Mouse (Mus musculus) embryonic facial prominence, embryonic 14.5 days (tissue): ENCODE data around the gene Fam163a. TPM values are rescaled to one million over a fixed set of nuclear protein-coding genes. Genes with fewer than 3 reads are reported as not detected.
"Not testable (repeated sequence)": the region's sequence is repeated elsewhere in the genome, so short reads cannot be mapped to it uniquely, and the experiment has no call there.

Experiments used
- ATAC-seq: fragments of 200-750 bp; cut with Nextera tagmentation; 2 replicates; pipeline ENCODE4 v1.8.0; 2017; ENCODE audit warnings: low read depth, moderate number of reproducible peaks, moderate TSS enrichment
- DNase-seq: peaks from one replicate; pipeline ENCODE4 v3.0.0-alpha.2; 2015; ENCODE audit warnings: low spot score
- H3K27ac ChIP-seq: fragments of 300-500 bp; sonication (generic); replicated peaks from 2 replicates; pipeline ENCODE4 v1.5.1; 2014; ENCODE audit warnings: low read depth, mild to moderate bottlenecking, low read length, moderate library complexity
- H3K27me3 ChIP-seq: fragments of 300-500 bp; sonication (generic); replicated peaks from 2 replicates; pipeline ENCODE4 v1.6.1; 2014; ENCODE audit warnings: low read length; ENCODE audit not compliant: control insufficient read depth, insufficient read depth
- H3K36me3 ChIP-seq: fragments of 300-500 bp; sonication (generic); 2 replicates; pipeline ENCODE4 v1.6.1; 2014; ENCODE audit warnings: low read length, mixed read lengths; ENCODE audit not compliant: control insufficient read depth, insufficient read depth
- H3K4me1 ChIP-seq: fragments of 300-500 bp; sonication (generic); 2 replicates; pipeline ENCODE4 v1.6.1; 2014; ENCODE audit warnings: antibody characterized with exemption, low read length; ENCODE audit not compliant: control insufficient read depth, insufficient read depth
- H3K4me2 ChIP-seq: fragments of 300-500 bp; sonication (generic); 2 replicates; pipeline ENCODE4 v1.6.1; 2014; ENCODE audit warnings: low read depth, mild to moderate bottlenecking, low read length, moderate library complexity, mixed read lengths
- H3K4me3 ChIP-seq: fragments of 300-500 bp; sonication (generic); 2 replicates; pipeline ENCODE4 v1.5.1; 2014; ENCODE audit warnings: low read depth, mild to moderate bottlenecking, low read length
- H3K9ac ChIP-seq: fragments of 300-500 bp; sonication (generic); 2 replicates; pipeline ENCODE4 v1.6.1; 2014; ENCODE audit warnings: low read depth, mild to moderate bottlenecking, low read length, moderate library complexity, mixed read lengths
- H3K9me3 ChIP-seq: fragments of 300-500 bp; sonication (generic); 2 replicates; pipeline ENCODE4 v1.6.1; 2016; ENCODE audit warnings: low read length; ENCODE audit not compliant: control insufficient read depth
- WGBS: fragments of 180-500 bp; shearing (Covaris S2); extraction: QIAGEN DNeasy Blood & Tissue Kit; methylation state at CpG from one replicate; pipeline ENCODE4 v1.1.7; 2014; 5-methylcytosine and 5-hydroxymethylcytosine counted together
- polyA plus RNA-seq: library from polyadenylated mRNA; unstranded; fragments of >200 nt; fragmentation: Nextera tagmentation; extraction: Ambion mirVana; gene quantifications from 2 replicates; pipeline ENCODE4 v1.2.1, GENCODE M21; 2014

Gene Fam163a
- polyA plus RNA-seq: 0.64 and 0.92 TPM in 2 replicates

DNA sequence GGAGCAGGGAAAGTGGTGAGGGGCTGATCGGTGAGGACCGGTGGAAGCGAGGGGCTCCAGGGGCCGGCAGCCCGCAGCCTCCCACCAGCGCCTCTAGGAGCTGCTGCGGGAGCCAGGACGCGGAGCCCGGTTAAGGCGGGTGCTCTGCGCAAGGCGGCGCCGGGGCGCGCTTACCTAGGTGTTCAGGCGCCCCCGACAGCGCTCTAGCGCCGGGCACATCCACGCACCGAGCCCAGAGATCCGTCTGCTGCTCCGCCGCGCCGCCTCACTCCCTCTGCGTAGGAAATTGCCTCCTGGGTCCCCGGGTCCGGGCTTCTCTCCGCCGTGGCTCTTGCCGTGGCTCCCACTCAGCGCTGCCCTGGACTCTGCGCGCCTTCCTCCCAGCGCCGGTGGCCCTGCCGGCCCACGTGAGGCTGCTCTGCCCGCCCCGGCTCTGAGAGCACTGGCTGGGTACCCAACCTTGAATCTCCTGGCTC, at the start of gene Fam163a:
Gene Fam163a, minus strand, starts transcription at position 371 of the 476 bp plus-strand sequence.
- H3K27ac ChIP-seq: no peak within 1 kb of the TSS
- H3K27me3 ChIP-seq: peaks cover 55% of the 10 kb centered on the region
- 2% methylated on average over 13 of the region's 44 CpGs for WGBS
- peak within 1 kb of the TSS; percentile 38 for H3K4me3 ChIP-seq
- peak; percentile 65 for ATAC-seq
- H3K9me3 ChIP-seq: no peaks in the 10 kb centered on the region
- peak within 1 kb of the TSS; percentile 60 for H3K4me2 ChIP-seq
- peak within 1 kb of the TSS; percentile 25; the same call in 1 of the 2 replicates for H3K9ac ChIP-seq
- DNase-seq: peak; percentile 62
- H3K4me1 ChIP-seq: 0 out of 2 replicates have a peak, but pooled peaks cover 8% of the 10 kb centered on the region
- no peaks in the 10 kb centered on the region for H3K36me3 ChIP-seq

DNA sequence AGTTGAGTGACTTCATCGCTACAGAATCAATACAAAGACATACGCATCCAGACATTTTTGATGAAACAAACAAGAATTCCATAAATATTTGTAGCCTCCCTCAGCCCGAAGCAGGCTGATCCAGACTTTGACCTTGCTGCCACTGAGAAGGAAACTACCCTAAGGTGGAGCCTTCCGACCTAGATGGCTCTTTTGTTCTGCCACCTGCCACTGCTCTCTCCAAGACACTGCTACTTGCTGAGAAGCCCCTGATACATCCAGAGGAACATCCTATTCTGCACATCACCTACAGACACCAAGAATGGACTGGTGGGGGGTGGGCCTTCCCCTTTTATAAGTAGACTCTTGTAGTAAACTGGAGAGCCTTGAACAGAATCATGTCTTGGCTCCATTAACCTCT, 46.3 kb upstream of the Fam163a start:
- 87% methylated on average over 4 of the region's 4 CpGs for WGBS
- not testable (repeated sequence) for H3K4me2 ChIP-seq, DNase-seq, H3K36me3 ChIP-seq, H3K4me1 ChIP-seq, H3K27me3 ChIP-seq, H3K27ac ChIP-seq, H3K4me3 ChIP-seq, ATAC-seq, H3K9me3 ChIP-seq, H3K9ac ChIP-seq

DNA sequence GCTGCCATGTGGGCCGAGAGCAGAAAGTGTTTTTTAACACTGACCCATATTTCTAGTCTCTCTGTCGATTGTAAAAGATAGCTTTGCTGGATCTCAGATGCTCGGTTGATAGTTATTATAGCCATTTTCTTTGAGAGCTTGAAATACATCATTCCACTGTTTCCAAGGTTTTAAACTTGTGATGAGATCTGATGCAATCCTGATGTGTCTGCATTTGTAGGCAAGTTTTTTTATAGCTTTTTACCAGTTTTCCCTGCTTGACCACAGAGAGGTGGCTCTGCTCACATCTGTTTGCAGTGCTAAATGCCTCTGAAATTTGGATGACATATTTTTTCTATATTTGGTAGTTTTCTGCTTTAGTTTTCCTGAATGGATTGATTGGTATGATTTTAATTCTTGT, 43.1 kb upstream of the Fam163a start:
- H3K4me3 ChIP-seq: no peak overlapping the region
- no peaks in the 10 kb centered on the region for H3K4me1 ChIP-seq
- H3K36me3 ChIP-seq: no peaks in the 10 kb centered on the region
- 68% methylated on average over 3 of the region's 3 CpGs for WGBS
- H3K27ac ChIP-seq: no peak overlapping the region
- no peak for ATAC-seq
- no peak overlapping the region for H3K4me2 ChIP-seq
- H3K27me3 ChIP-seq: no peaks in the 10 kb centered on the region; the same call in 1 of the 2 replicates
- DNase-seq: no peak
- no peak overlapping the region for H3K9ac ChIP-seq
- no peaks in the 10 kb centered on the region for H3K9me3 ChIP-seq

DNA sequence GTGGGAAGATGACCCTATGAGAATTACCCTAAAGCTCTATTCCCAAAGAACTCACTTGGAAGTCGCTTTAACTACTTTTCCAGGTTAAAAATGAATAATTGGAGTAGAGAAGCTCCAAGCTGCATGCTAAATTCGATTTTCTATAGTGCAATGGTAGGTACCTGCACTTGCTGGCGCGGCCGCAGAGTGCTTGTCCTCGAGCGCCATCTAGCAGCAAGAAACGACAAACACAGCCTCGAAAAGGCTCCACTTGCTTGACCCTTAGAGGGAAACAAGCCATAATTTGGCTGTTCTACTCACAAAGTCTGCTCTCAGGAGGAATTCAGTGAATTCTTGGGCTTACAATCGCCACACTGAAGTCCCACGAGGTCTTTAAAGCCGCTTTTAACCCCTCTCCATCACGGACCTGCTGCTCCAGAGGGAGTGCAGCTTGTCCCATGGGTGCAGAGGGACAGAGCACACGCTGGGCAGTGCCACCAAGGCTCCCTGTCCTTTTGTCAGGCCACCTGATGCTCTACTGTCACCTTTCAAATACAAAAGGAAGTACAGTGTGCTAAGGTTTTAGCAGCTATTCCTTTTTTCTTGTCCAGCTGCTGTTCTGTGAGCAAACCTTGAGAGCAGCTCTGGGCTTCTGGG, 37.0 kb upstream of the Fam163a start:
- H3K4me3 ChIP-seq: no peak overlapping the region
- H3K27me3 ChIP-seq: peaks cover 3% of the 10 kb centered on the region; the same call in 1 of the 2 replicates
- ATAC-seq (0 out of 2 replicates have a peak, but pooled peaks have one; percentile 53), DNase-seq (peak; percentile 72)
- WGBS: 8% methylated on average over 14 of the region's 14 CpGs
- H3K4me2 ChIP-seq: no peak overlapping the region
- H3K9me3 ChIP-seq: no peaks in the 10 kb centered on the region
- no peaks in the 10 kb centered on the region for H3K4me1 ChIP-seq
- H3K9ac ChIP-seq: no peak overlapping the region
- H3K36me3 ChIP-seq: no peaks in the 10 kb centered on the region
- no peak overlapping the region for H3K27ac ChIP-seq

DNA sequence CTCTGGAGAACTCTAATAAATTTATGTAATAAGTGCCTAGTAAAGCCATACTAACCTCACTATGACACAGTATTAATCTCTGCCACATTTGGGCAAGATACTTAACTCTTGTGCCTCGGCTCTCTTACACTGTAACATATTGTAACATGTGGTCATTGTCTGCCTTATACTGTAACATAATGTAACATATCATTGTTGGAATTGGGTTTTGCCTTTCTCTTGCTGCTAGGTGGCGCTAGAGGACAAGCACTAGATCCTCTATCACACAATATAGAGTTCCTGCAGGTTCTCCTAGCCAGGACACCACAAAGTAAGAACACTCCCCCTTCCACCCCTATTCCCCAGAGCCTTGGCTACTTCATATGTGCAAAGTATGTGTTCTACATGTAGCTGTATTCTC, 36.2 kb upstream of the Fam163a start:
- Histone ChIP-seq H3K27me3 (peaks cover 3% of the 10 kb centered on the region; the same call in 1 of the 2 replicates), H3K4me1 (no peaks in the 10 kb centered on the region), H3K4me3 (no peak overlapping the region), H3K9me3 (no peaks in the 10 kb centered on the region), H3K36me3 (no peaks in the 10 kb centered on the region), H3K4me2 (no peak overlapping the region), H3K27ac (no peak overlapping the region), H3K9ac (no peak overlapping the region)
- DNase-seq: peak; percentile 44
- 36% methylated on average over 2 of the region's 2 CpGs for WGBS
- no peak for ATAC-seq

DNA sequence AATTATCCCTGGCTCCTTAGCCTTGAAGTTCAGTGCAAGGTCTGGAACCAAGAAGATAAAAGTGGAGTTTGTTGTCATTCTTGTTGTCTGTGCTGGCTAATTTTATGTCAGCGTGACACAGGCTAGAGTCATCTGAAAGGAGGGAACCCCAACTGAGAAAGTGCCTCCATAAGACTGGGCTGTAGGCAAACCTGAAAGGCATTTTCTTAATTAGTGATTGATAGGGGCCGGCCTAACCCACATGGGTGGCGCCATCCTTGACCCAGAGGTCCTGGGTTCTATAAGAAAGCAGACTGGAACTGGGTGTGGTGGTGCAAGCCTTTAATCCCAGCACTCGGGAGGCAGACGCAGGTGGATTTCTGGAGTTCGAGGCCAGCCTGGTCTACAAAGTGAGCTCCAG, 26.3 kb upstream of the Fam163a start:
- no peak overlapping the region for H3K4me2 ChIP-seq
- no peak overlapping the region for H3K9ac ChIP-seq
- no peak for ATAC-seq
- H3K36me3 ChIP-seq: no peaks in the 10 kb centered on the region
- no peak for DNase-seq
- H3K27me3 ChIP-seq: no peaks in the 10 kb centered on the region
- H3K4me3 ChIP-seq: no peak overlapping the region
- peaks cover 17% of the 10 kb centered on the region for H3K4me1 ChIP-seq
- no peaks in the 10 kb centered on the region for H3K9me3 ChIP-seq
- H3K27ac ChIP-seq: no peak overlapping the region
- 70% methylated on average over 6 of the region's 6 CpGs for WGBS

DNA sequence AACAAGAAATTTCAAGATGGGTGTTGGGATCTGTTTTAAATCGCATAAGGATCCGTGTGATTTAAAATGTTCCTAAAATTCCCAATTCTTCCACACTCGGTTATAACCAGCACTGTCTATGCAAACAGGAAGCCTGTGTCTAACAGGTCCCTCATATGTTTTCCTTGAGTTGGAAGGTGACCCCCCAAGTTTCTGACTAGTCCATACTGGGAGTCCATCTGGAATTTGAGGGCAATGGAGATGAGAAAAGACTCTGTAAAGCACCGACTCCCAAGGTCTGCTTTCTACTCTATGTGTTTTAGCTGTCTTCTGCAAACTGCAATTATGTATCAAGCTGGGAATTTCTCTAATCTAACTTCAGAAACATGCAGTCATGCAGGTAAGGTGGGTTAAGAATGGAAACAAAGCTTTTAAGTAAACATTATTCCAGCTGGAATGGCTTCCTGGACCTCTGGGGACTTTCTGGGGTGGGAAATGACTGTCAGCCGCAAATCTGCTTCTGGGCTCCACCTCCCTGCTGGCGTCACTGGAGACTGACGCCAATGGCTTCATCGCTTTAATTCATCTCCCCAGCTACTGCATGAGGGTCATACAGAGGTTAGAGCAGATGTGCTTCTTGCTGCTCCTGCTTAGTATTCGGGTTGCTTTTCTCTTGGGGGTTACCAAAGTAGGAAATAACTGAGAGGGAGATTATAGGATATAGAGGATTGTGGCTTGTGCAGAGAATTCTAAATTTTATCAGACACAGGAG, 25.7 kb upstream of the Fam163a start:
- peak; percentile 86 for ATAC-seq
- Histone ChIP-seq H3K9me3 (no peaks in the 10 kb centered on the region), H3K36me3 (no peaks in the 10 kb centered on the region), H3K4me2 (peak overlapping the region; percentile 34), H3K9ac (no peak overlapping the region), H3K27ac (no peak overlapping the region; the same call in 1 of the 2 replicates), H3K27me3 (no peaks in the 10 kb centered on the region), H3K4me3 (no peak overlapping the region), H3K4me1 (peaks cover 17% of the 10 kb centered on the region)
- peak; percentile 90 for DNase-seq
- WGBS: 24% methylated on average over 9 of the region's 9 CpGs

DNA sequence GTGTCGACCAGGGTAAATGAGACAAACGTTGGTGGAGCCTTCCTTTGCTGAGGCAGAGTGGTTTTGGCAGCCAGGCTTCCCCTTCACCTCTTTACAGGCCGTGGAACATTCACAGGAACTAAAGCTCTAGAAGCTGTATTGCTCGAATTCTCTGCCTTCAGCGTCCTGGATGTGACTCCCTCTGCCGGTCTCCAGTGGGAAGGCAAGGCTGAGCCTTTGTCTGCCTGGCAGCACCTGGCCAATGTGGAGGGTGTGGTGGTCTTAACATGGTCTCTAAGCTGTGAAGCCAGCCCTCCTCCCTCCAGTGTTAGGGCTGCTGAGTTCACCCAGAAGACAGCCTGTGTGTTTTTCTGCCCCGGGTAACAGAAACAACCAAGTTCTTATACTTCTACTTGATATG, 24.6 kb upstream of the Fam163a start:
- Histone ChIP-seq H3K4me2 (no peak overlapping the region), H3K27ac (no peak overlapping the region), H3K9ac (no peak overlapping the region), H3K4me3 (no peak overlapping the region), H3K9me3 (no peaks in the 10 kb centered on the region), H3K27me3 (no peaks in the 10 kb centered on the region), H3K4me1 (peaks cover 17% of the 10 kb centered on the region), H3K36me3 (no peaks in the 10 kb centered on the region)
- peak; percentile 69 for DNase-seq
- WGBS: 22% methylated on average over 7 of the region's 7 CpGs
- ATAC-seq: no peak
